Mouse (Mus musculus) heart, embryonic 11.5 days (tissue): ENCODE data around the gene Cela1. TPM values are rescaled to one million over a fixed set of nuclear protein-coding genes. Genes with fewer than 3 reads are reported as not detected.

Source experiments
- ATAC-seq: fragments of 200-750 bp; cut with Nextera tagmentation; replicated peaks from 2 replicates; pipeline ENCODE4 v1.8.0; 2017; ENCODE audit warnings: moderate library complexity; ENCODE audit not compliant: insufficient number of reproducible peaks, low FRiP score, low TSS enrichment
- H3K27ac ChIP-seq: fragments of 300-500 bp; sonication (generic); 2 replicates; pipeline ENCODE4 v1.5.1; 2014; ENCODE audit warnings: mild to moderate bottlenecking, low read depth, low read length
- H3K27me3 ChIP-seq: fragments of 300-500 bp; sonication (generic); 2 replicates; pipeline ENCODE4 v1.6.1; 2014; ENCODE audit warnings: mild to moderate bottlenecking, low read length, mixed read lengths; ENCODE audit not compliant: control insufficient read depth, insufficient read depth
- H3K36me3 ChIP-seq: fragments of 300-500 bp; sonication (generic); 2 replicates; pipeline ENCODE4 v1.6.1; 2014; ENCODE audit warnings: mild to moderate bottlenecking, low read length, moderate library complexity, mixed read lengths; ENCODE audit not compliant: control insufficient read depth, insufficient read depth
- H3K4me1 ChIP-seq: fragments of 300-500 bp; sonication (generic); 2 replicates; pipeline ENCODE4 v1.6.1; 2014; ENCODE audit warnings: low read length; ENCODE audit not compliant: control insufficient read depth, insufficient read depth
- H3K4me2 ChIP-seq: fragments of 300-500 bp; sonication (generic); 2 replicates; pipeline ENCODE4 v1.6.1; 2014; ENCODE audit warnings: mild to moderate bottlenecking, moderate library complexity
- H3K4me3 ChIP-seq: fragments of 300-500 bp; sonication (generic); 2 replicates; pipeline ENCODE4 v1.5.1; 2014; ENCODE audit warnings: low read depth, low read length
- H3K9ac ChIP-seq: fragments of 300-500 bp; sonication (generic); 2 replicates; pipeline ENCODE4 v1.6.1; 2014; ENCODE audit warnings: mild to moderate bottlenecking, low read depth, low read length, moderate library complexity
- H3K9me3 ChIP-seq: fragments of 300-500 bp; sonication (generic); replicated peaks from 2 replicates; pipeline ENCODE4 v1.6.1; 2016; ENCODE audit warnings: low read length; ENCODE audit not compliant: control insufficient read depth
- WGBS: fragments of 180-500 bp; shearing (Covaris S2); extraction: QIAGEN DNeasy Blood & Tissue Kit; methylation state at CpG from one replicate; pipeline ENCODE4 v1.1.7; 2014; ENCODE audit not compliant: insufficient replicate concordance; 5-methylcytosine and 5-hydroxymethylcytosine counted together
- polyA plus RNA-seq: library from polyadenylated mRNA; unstranded; fragments of >200 nt; fragmentation: Nextera tagmentation; extraction: Ambion mirVana; gene quantifications from 2 replicates; pipeline ENCODE4 v1.2.1, GENCODE M21; 2014

Cela1 gene
- polyA plus RNA-seq, 1 experiment from 2014 or later: 1.6 TPM

- 73% methylated on average over 10 of the region's 10 CpGs for WGBS
- Histone ChIP-seq H3K27me3 (no peaks in the 10 kb centered on the region), H3K36me3 (no peaks in the 10 kb centered on the region), H3K4me2 (no peak overlapping the region), H3K9me3 (no peaks in the 10 kb centered on the region), H3K4me3 (no peak overlapping the region), H3K4me1 (no peaks in the 10 kb centered on the region), H3K9ac (no peak overlapping the region), H3K27ac (no peak overlapping the region)
- ATAC-seq: no peak
Measured at GRCm38 (mm10) chr15:100650111-100650510, 37.6 kb downstream of the Cela1 start.

GRCm38 (mm10) chr15:100646161-100646560 lies 41.6 kb downstream of the Cela1 start:
- no peaks in the 10 kb centered on the region for H3K36me3 ChIP-seq
- no peaks in the 10 kb centered on the region for H3K27me3 ChIP-seq
- ATAC-seq: no peak
- H3K9me3 ChIP-seq: no peaks in the 10 kb centered on the region
- no peak overlapping the region for H3K9ac ChIP-seq
- H3K4me3 ChIP-seq: no peak overlapping the region
- no peaks in the 10 kb centered on the region for H3K4me1 ChIP-seq
- no peak overlapping the region for H3K27ac ChIP-seq
- H3K4me2 ChIP-seq: no peak overlapping the region
- 72% methylated on average over 6 of the region's 6 CpGs for WGBS

GRCm38 (mm10) chr15:100642451-100642850 lies 45.3 kb downstream of the Cela1 start:
- Histone ChIP-seq H3K27me3 (no peaks in the 10 kb centered on the region; the same call in 1 of the 2 replicates), H3K9ac (no peak overlapping the region), H3K4me1 (peaks cover 10% of the 10 kb centered on the region; the same call in 1 of the 2 replicates), H3K4me3 (no peak overlapping the region), H3K36me3 (no peaks in the 10 kb centered on the region), H3K4me2 (no peak overlapping the region), H3K9me3 (no peaks in the 10 kb centered on the region), H3K27ac (no peak overlapping the region)
- WGBS: 88% methylated on average over 7 of the region's 7 CpGs
- ATAC-seq: no peak

GRCm38 (mm10) chr15:100641226-100641810 lies 46.4 kb downstream of the Cela1 start:
- Histone ChIP-seq H3K4me1 (peaks cover 20% of the 10 kb centered on the region; the same call in 1 of the 2 replicates), H3K36me3 (no peaks in the 10 kb centered on the region), H3K4me3 (no peak overlapping the region), H3K27ac (no peak overlapping the region), H3K9ac (no peak overlapping the region), H3K4me2 (no peak overlapping the region), H3K27me3 (peaks cover 11% of the 10 kb centered on the region), H3K9me3 (no peaks in the 10 kb centered on the region)
- ATAC-seq: no peak
- WGBS: 73% methylated on average over 15 of the region's 16 CpGs

DNA sequence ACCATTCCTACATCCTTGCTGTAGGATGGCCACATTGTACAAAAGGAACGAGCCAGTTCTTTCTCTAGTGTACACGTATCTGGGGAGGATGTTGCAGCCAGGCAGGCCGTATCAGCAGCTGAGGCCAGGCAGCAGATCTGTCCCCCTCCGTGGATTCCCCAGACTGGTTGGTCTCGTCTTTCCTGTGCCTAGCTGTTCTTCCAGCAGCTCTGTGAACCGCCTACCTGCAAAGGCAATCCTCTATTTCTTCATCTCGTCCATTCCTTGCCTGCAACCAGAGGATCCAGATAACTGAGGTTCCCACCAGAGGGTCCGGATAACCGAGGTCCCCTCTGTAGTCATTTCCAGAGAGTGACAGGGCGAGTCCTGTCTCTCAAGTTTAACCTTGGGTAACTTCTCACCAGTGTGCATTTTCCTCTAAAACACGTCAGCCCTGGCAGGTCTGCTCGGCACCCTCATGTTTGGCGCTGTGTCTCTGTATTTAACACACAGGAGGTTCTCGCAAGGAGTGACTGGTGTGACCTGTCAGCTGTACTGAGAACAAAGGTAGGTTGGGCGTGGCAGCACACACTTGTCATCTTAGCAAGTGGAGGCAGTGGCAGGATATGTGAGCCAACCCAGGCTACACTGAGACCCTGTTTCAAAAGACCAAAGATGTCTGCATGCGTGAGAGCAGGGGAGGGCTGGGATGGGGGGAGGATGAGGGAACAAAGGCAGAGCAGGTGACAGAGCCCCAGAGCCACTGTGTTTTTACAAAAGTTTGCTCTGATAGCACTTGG lies 47.6 kb downstream of the Cela1 start:
- Histone ChIP-seq H3K9me3 (no peaks in the 10 kb centered on the region), H3K4me3 (no peak overlapping the region), H3K27ac (no peak overlapping the region), H3K36me3 (no peaks in the 10 kb centered on the region), H3K4me2 (no peak overlapping the region), H3K27me3 (peaks cover 21% of the 10 kb centered on the region), H3K4me1 (peaks cover 25% of the 10 kb centered on the region; the same call in 1 of the 2 replicates), H3K9ac (no peak overlapping the region)
- no peak for ATAC-seq
- 65% methylated on average over 16 of the region's 16 CpGs for WGBS

DNA sequence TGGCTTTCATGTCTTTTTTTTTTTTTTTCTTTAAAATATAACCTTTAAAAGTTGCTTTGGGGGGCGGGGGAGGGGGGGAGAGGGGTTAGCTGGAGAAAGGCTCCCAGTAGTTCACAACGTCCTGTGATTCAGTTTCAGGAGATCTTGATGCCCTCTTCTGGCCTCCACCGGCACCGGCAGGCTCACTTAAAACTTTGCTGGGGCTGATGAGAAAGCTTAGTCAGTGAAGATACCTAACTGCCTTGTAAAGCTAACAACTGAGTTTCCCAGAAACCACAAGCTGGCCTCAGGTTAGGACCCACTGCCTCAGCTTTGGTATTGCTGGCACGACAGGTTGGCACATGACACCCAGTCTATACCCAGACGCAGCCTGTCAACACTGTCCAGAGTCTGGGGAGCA lies 50.1 kb downstream of the Cela1 start:
- Histone ChIP-seq H3K36me3 (no peaks in the 10 kb centered on the region), H3K9me3 (no peaks in the 10 kb centered on the region), H3K27ac (no peak overlapping the region), H3K9ac (no peak overlapping the region), H3K4me3 (no peak overlapping the region; the same call in 1 of the 2 replicates), H3K4me1 (peaks cover 25% of the 10 kb centered on the region; the same call in 1 of the 2 replicates), H3K4me2 (peak overlapping the region; percentile 96; the same call in 1 of the 2 replicates), H3K27me3 (peaks cover 31% of the 10 kb centered on the region)
- WGBS: 20% methylated on average over 6 of the region's 6 CpGs
- no peak for ATAC-seq

DNA sequence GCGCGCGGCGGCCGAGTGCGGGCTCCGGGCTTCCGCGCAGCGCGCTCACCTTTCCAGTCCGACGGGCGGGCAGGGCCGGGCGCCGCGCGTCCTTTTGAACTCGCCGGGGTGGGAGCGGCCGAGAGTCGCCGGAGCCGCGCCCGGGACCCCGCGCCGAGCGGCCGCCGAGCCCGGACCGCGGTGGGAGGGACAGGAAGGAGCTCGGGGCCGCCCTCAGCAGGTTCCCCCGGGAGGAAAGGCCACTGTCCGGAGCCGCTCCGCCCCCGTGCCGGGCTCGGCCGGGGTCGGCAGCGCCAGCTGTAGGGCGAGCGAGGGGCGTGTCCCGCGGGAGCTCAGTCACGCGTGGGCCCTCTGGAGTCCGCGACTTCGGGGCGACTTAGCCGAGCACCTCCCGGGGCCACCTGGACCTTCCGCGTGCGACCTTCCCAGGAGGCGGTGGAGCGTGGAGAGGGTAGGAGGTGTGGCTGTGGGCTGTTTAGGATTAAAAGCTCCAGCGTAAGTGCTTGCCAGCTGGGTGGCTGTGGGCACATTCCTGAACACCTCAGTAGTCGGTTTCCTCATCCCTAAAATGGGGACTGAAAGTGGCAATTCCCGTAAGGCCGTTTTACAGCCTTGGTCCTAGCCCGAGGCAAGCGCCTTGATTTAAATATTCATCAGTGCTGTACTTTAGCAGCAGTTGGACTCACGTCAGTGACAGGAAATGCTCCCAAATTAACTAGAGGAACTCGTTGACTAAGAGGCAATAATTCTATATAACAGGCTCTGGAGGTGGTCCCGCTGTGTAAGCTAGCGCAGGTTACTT lies 50.8 kb downstream of the Cela1 start, which contains the start of gene Smagp:
Gene Smagp (minus strand): TSS at position 241 of the 802 bp plus-strand sequence.
- WGBS: under 1% methylated on average over 59 of the region's 77 CpGs
- Histone ChIP-seq H3K27me3 (peaks cover 31% of the 10 kb centered on the region), H3K4me2 (peak within 1 kb of the TSS; percentile 96), H3K36me3 (no peaks in the 10 kb centered on the region), H3K27ac (no peak within 1 kb of the TSS), H3K4me3 (peak within 1 kb of the TSS; percentile 66), H3K9me3 (no peaks in the 10 kb centered on the region), H3K9ac (peak within 1 kb of the TSS; percentile 73), H3K4me1 (peaks cover 25% of the 10 kb centered on the region; the same call in 1 of the 2 replicates)
- peak; percentile 36; the same call in 1 of the 2 replicates for ATAC-seq

GRCm38 (mm10) chr15:100635851-100636645 lies 51.7 kb downstream of the Cela1 start:
- WGBS: 2% methylated on average over 37 of the region's 38 CpGs
- peaks cover 31% of the 10 kb centered on the region for H3K27me3 ChIP-seq
- peak overlapping the region; percentile 73 for H3K9ac ChIP-seq
- ATAC-seq: no peak
- no peak overlapping the region for H3K27ac ChIP-seq
- no peaks in the 10 kb centered on the region for H3K36me3 ChIP-seq
- H3K9me3 ChIP-seq: no peaks in the 10 kb centered on the region
- H3K4me1 ChIP-seq: peaks cover 25% of the 10 kb centered on the region; the same call in 1 of the 2 replicates
- H3K4me2 ChIP-seq: peak overlapping the region; percentile 96
- H3K4me3 ChIP-seq: peak overlapping the region; percentile 66
